Comparison of ENCODE assay signal across 8 mouse cellular contexts in the genomic region with DNA sequence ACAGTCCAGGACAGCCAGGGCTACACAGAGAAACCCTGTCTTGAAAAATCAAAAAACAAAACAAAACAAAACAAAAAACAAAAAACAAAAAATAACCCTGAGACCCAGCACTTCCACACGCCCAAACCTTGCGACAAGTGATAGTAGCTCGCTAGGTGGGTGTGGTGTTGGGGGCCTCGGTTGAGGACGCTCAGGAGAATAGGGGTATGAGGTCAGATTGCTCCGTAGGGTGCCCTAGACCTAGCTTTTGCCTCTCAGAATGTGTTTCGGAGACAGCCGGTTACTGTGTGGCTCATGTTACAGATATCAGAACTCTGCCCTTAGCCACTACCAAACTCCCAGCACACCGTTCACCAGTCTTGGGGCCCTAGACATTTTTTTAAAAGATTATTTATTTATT. TPM values are rescaled to one million over a fixed set of nuclear protein-coding genes. Genes with fewer than 3 reads are reported as not detected.
DNase-seq lines count a peak whose midpoint lies in the region; ATAC-seq lines count a peak whose summit lies in the region.

No protein-coding gene starts in this region.

- 75% methylated on average over 9 of the region's 9 CpGs for WGBS in heart, embryonic 10.5 days
- WGBS in lung, embryonic 16.5 days: 76% methylated on average over 9 of the region's 9 CpGs
- WGBS in intestine, embryonic 15.5 days: 80% methylated on average over 9 of the region's 9 CpGs
- WGBS in neural tube, embryonic 13.5 days: 78% methylated on average over 9 of the region's 9 CpGs

- H3K4me1 ChIP-seq in heart, embryonic 10.5 days: peaks cover 16% of the 10 kb centered on the region
- H3K4me1 ChIP-seq in lung, embryonic 16.5 days (replicated peaks; ENCODE audit: control insufficient read depth, insufficient read depth, low read length): peaks cover 3% of the 10 kb centered on the region
- peaks cover 5% of the 10 kb centered on the region; the same call in 1 of the 2 replicates for H3K4me1 ChIP-seq in intestine, embryonic 15.5 days (replicated peaks)
- peaks cover 10% of the 10 kb centered on the region for H3K4me1 ChIP-seq in neural tube, embryonic 13.5 days (replicated peaks)

- no peak for DNase-seq in heart, embryonic 10.5 days (ENCODE audit: low spot score)
- no peak for DNase-seq in heart, adult 9 months (ENCODE audit: low spot score in 2 of 2)
- DNase-seq in lung, postnatal 4 days: no peak
- no peak for DNase-seq in thymus, postnatal 0 days (ENCODE audit: low spot score)
- DNase-seq in right cerebral cortex, adult 2 months (ENCODE audit: low spot score in 2 of 2): no peak

- H3K9ac ChIP-seq in lung, embryonic 16.5 days (ENCODE audit: low read length): no peak overlapping the region
- H3K9ac ChIP-seq in intestine, embryonic 15.5 days: 0 out of 2 replicates have a peak overlapping the region, but pooled peaks have one; percentile 39
- no peak overlapping the region for H3K9ac ChIP-seq in neural tube, embryonic 13.5 days

- peak overlapping the region; percentile 83 for H3K27ac ChIP-seq in heart, embryonic 10.5 days
- H3K27ac ChIP-seq in lung, embryonic 16.5 days (ENCODE audit: low read length): no peak overlapping the region
- H3K27ac ChIP-seq in intestine, embryonic 15.5 days: no peak overlapping the region
- H3K27ac ChIP-seq in neural tube, embryonic 13.5 days (replicated peaks): no peak overlapping the region

- no peak for ATAC-seq in lung, embryonic 16.5 days (ENCODE audit: low read depth)
- peak; percentile 1; the same call in 1 of the 2 replicates for ATAC-seq in intestine, embryonic 15.5 days
- ATAC-seq in neural tube, embryonic 13.5 days (ENCODE audit: low read depth): no peak

- H3K4me3 ChIP-seq in heart, embryonic 10.5 days: peak overlapping the region; percentile 68
- no peak overlapping the region for H3K4me3 ChIP-seq in lung, embryonic 16.5 days (ENCODE audit: low read length)
- H3K4me3 ChIP-seq in intestine, embryonic 15.5 days (replicated peaks): no peak overlapping the region
- no peak overlapping the region for H3K4me3 ChIP-seq in neural tube, embryonic 13.5 days

- H3K27me3 ChIP-seq in heart, embryonic 10.5 days (ENCODE audit: insufficient read depth, poor library complexity, severe bottlenecking): no peaks in the 10 kb centered on the region
- H3K27me3 ChIP-seq in lung, embryonic 16.5 days (ENCODE audit: control insufficient read depth, insufficient read depth, low read depth, low read length): no peaks in the 10 kb centered on the region
- no peaks in the 10 kb centered on the region for H3K27me3 ChIP-seq in intestine, embryonic 15.5 days (replicated peaks)
- H3K27me3 ChIP-seq in neural tube, embryonic 13.5 days: no peaks in the 10 kb centered on the region

- no peaks in the 10 kb centered on the region for H3K9me3 ChIP-seq in heart, embryonic 10.5 days
- no peaks in the 10 kb centered on the region for H3K9me3 ChIP-seq in lung, embryonic 16.5 days (ENCODE audit: control insufficient read depth, low read length)
- H3K9me3 ChIP-seq in intestine, embryonic 15.5 days: no peaks in the 10 kb centered on the region
- H3K9me3 ChIP-seq in neural tube, embryonic 13.5 days: no peaks in the 10 kb centered on the region

- H3K4me2 ChIP-seq in lung, embryonic 16.5 days (ENCODE audit: low read depth, low read length): peak overlapping the region; percentile 76; the same call in 1 of the 2 replicates
- H3K4me2 ChIP-seq in intestine, embryonic 15.5 days (replicated peaks): peak overlapping the region; percentile 85
- H3K4me2 ChIP-seq in neural tube, embryonic 13.5 days: peak overlapping the region; percentile 59; the same call in 1 of the 2 replicates

- H3K36me3 ChIP-seq in heart, embryonic 10.5 days: peaks cover 9% of the 10 kb centered on the region
- H3K36me3 ChIP-seq in lung, embryonic 16.5 days (ENCODE audit: control insufficient read depth, insufficient read depth, low read length): peaks cover 5% of the 10 kb centered on the region
- H3K36me3 ChIP-seq in intestine, embryonic 15.5 days: no peaks in the 10 kb centered on the region
- peaks cover 10% of the 10 kb centered on the region for H3K36me3 ChIP-seq in neural tube, embryonic 13.5 days

RNA-seq across cellular contexts. Expression of a gene that starts 7.4 kb away (rescaled TPM):
- polyA plus RNA-seq in heart, embryonic 10.5 days (2016; fragmentation: Nextera tagmentation; extraction: Ambion mirVana): 1.6 and 3.6 TPM in 2 replicates
- 5.3 and 6.3 TPM in 2 replicates for polyA plus RNA-seq in lung, embryonic 16.5 days (2015; fragmentation: Nextera tagmentation; extraction: Ambion mirVana)
- polyA plus RNA-seq in intestine, embryonic 15.5 days (2015; fragmentation: Nextera tagmentation; extraction: Ambion mirVana): 3.0 and 3.3 TPM in 2 replicates
- polyA plus RNA-seq in neural tube, embryonic 13.5 days (2015; fragmentation: Nextera tagmentation; extraction: Ambion mirVana): 0.73 and 1.5 TPM in 2 replicates
- 2.6 and 3.7 TPM in 2 replicates for polyA plus RNA-seq in thymus, postnatal 0 days (2015; fragmentation: Nextera tagmentation; extraction: Ambion mirVana)

RNA-seq across cellular contexts. Expression of a gene that starts 12.3 kb away (rescaled TPM):
- polyA plus RNA-seq in heart, embryonic 10.5 days (2016; fragmentation: Nextera tagmentation; extraction: Ambion mirVana): 3.0 and 6.3 TPM in 2 replicates
- polyA plus RNA-seq in lung, embryonic 16.5 days (2015; fragmentation: Nextera tagmentation; extraction: Ambion mirVana): 10.7 and 26.5 TPM in 2 replicates
- 7.6 and 9.7 TPM in 2 replicates for polyA plus RNA-seq in intestine, embryonic 15.5 days (2015; fragmentation: Nextera tagmentation; extraction: Ambion mirVana)
- polyA plus RNA-seq in neural tube, embryonic 13.5 days (2015; fragmentation: Nextera tagmentation; extraction: Ambion mirVana): 8.7 and 11.6 TPM in 2 replicates
- 1,471 and 1,532 TPM in 2 replicates for polyA plus RNA-seq in thymus, postnatal 0 days (2015; fragmentation: Nextera tagmentation; extraction: Ambion mirVana)

RNA-seq across cellular contexts. Expression of a gene that starts 14.7 kb away (rescaled TPM):
- polyA plus RNA-seq in heart, embryonic 10.5 days (2016; fragmentation: Nextera tagmentation; extraction: Ambion mirVana): 212 and 236 TPM in 2 replicates
- polyA plus RNA-seq in lung, embryonic 16.5 days (2015; fragmentation: Nextera tagmentation; extraction: Ambion mirVana): 229 and 231 TPM in 2 replicates
- polyA plus RNA-seq in intestine, embryonic 15.5 days (2015; fragmentation: Nextera tagmentation; extraction: Ambion mirVana): 270 and 281 TPM in 2 replicates
- polyA plus RNA-seq in neural tube, embryonic 13.5 days (2015; fragmentation: Nextera tagmentation; extraction: Ambion mirVana): 209 and 223 TPM in 2 replicates
- 325 and 333 TPM in 2 replicates for polyA plus RNA-seq in thymus, postnatal 0 days (2015; fragmentation: Nextera tagmentation; extraction: Ambion mirVana)

RNA-seq across cellular contexts. Expression of a gene that starts 14.7 kb away (rescaled TPM):
- polyA plus RNA-seq in heart, embryonic 10.5 days (2016; fragmentation: Nextera tagmentation; extraction: Ambion mirVana): 184 and 200 TPM in 2 replicates
- polyA plus RNA-seq in lung, embryonic 16.5 days (2015; fragmentation: Nextera tagmentation; extraction: Ambion mirVana): 190 and 198 TPM in 2 replicates
- 170 and 198 TPM in 2 replicates for polyA plus RNA-seq in intestine, embryonic 15.5 days (2015; fragmentation: Nextera tagmentation; extraction: Ambion mirVana)
- polyA plus RNA-seq in neural tube, embryonic 13.5 days (2015; fragmentation: Nextera tagmentation; extraction: Ambion mirVana): 176 and 193 TPM in 2 replicates
- polyA plus RNA-seq in thymus, postnatal 0 days (2015; fragmentation: Nextera tagmentation; extraction: Ambion mirVana): 190 and 230 TPM in 2 replicates

RNA-seq across cellular contexts. Expression of a gene that starts 28.3 kb away (rescaled TPM):
- polyA plus RNA-seq in heart, embryonic 10.5 days (2016; fragmentation: Nextera tagmentation; extraction: Ambion mirVana): 1.1 and 1.7 TPM in 2 replicates
- polyA plus RNA-seq in lung, embryonic 16.5 days (2015; fragmentation: Nextera tagmentation; extraction: Ambion mirVana): 3.8 TPM in 2 replicates
- polyA plus RNA-seq in intestine, embryonic 15.5 days (2015; fragmentation: Nextera tagmentation; extraction: Ambion mirVana): 1.1 and 2.1 TPM in 2 replicates
- polyA plus RNA-seq in neural tube, embryonic 13.5 days (2015; fragmentation: Nextera tagmentation; extraction: Ambion mirVana): 2.8 and 3.5 TPM in 2 replicates
- polyA plus RNA-seq in thymus, postnatal 0 days (2015; fragmentation: Nextera tagmentation; extraction: Ambion mirVana): 3.0 and 3.3 TPM in 2 replicates

Comparison
In these comparisons a context has a peak if more than half of its experiments do, and no peak if none do; other contexts are left out.
1. RNA of a gene that starts 12.3 kb away (polyA plus RNA-seq): 1,471 to 1,532 TPM in thymus, postnatal 0 days; 10.7 to 26.5 TPM in lung, embryonic 16.5 days, 7.6 to 9.7 TPM in intestine, embryonic 15.5 days, 8.7 to 11.6 TPM in neural tube, embryonic 13.5 days and 3.0 to 6.3 TPM in heart, embryonic 10.5 days; every median in the first group is over 10 times any median in the second.
2. Peak in every context shown above with its lines, with median percentiles within 50 percentile points of each other: H3K4me2 ChIP-seq.